Mouse (Mus musculus) forebrain, embryonic 12.5 days (tissue): Measurements from ENCODE around the gene Setd3. TPM values are rescaled to one million over a fixed set of nuclear protein-coding genes. Genes with fewer than 3 reads are reported as not detected.

ENCODE experiments used
- ATAC-seq: fragments of 200-750 bp; cut with Nextera tagmentation; 2 replicates; pipeline ENCODE4 v1.8.0; 2017; ENCODE audit warnings: moderate TSS enrichment; ENCODE audit not compliant: low FRiP score
- H3K27ac ChIP-seq: fragments of 300-500 bp; sonication (generic); 2 replicates; pipeline ENCODE4 v1.5.1; 2016; ENCODE audit warnings: mild to moderate bottlenecking
- H3K27me3 ChIP-seq: fragments of 300-500 bp; sonication (generic); 2 replicates; pipeline ENCODE4 v1.6.1; 2016; ENCODE audit warnings: mild to moderate bottlenecking
- H3K36me3 ChIP-seq: fragments of 300-500 bp; sonication (generic); replicated peaks from 2 replicates; pipeline ENCODE4 v1.6.1; 2016; ENCODE audit warnings: mild to moderate bottlenecking
- H3K4me1 ChIP-seq: fragments of 300-500 bp; sonication (generic); 2 replicates; pipeline ENCODE4 v1.6.1; 2016
- H3K4me2 ChIP-seq: fragments of 300-500 bp; sonication (generic); 2 replicates; pipeline ENCODE4 v1.6.1; 2016; ENCODE audit warnings: mild to moderate bottlenecking, moderate library complexity
- H3K4me3 ChIP-seq: fragments of 300-500 bp; sonication (generic); replicated peaks from 2 replicates; pipeline ENCODE4 v1.5.1; 2016; ENCODE audit warnings: mild to moderate bottlenecking
- H3K9ac ChIP-seq: fragments of 300-500 bp; sonication (generic); 2 replicates; pipeline ENCODE4 v1.6.1; 2016; ENCODE audit warnings: mild to moderate bottlenecking
- H3K9me3 ChIP-seq: fragments of 300-500 bp; sonication (generic); 2 replicates; pipeline ENCODE4 v1.6.1; 2016
- whole genome bisulfite sequencing: fragments of 180-500 bp; shearing (Covaris S2); methylation state at CpG from one replicate; pipeline ENCODE4 v1.1.7; 2016; 5-methylcytosine and 5-hydroxymethylcytosine counted together
- polyA plus RNA-seq: library from polyadenylated mRNA; unstranded; fragments of >200 nt; fragmentation: Nextera tagmentation; extraction: Ambion mirVana; gene quantifications from 2 replicates; pipeline ENCODE4 v1.2.1, GENCODE M21; 2016

Gene Setd3
- polyA plus RNA-seq, 1 experiment from 2014 or later = 103 TPM

DNA sequence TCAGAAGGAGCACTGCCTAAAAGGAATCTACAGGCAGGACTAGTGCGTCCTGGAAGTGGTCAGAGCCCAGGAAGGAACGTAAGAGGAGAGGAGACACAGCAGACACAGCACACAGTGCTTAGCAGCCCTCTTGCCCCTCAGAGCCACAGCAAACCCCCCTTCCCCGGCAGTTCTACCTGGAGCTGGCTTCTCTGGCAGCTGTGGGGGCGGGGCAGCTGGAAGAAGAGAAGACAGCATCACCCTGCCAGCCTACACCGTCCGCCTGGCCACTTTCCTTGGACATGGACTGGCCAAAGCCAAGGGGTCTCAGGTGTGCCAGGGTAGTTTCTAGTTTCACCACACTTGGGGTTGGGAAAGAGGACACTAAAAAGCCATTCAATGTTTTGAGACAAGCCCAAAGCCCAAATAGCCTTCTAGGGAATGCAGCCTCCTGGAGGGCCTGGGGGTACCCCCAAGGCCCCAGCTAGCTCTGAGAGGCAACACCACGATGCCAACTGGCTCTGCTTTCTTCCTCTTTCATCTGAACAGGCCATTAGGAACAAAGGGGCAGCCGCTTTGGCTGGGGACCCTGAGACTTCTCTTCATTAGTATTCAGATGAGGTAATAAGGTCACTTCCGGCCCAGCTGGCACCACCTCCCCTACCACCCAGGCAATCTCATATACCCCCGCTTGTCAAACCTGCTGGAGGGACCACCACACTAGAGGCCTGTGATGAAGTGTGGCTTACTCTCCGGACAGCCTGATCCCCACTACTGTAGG lies 37.7 kb upstream of the Setd3 start:
- ATAC-seq = no peak
- Histone ChIP-seq H3K4me3 (no peak overlapping the region), H3K4me1 (peaks cover 92% of the 10 kb centered on the region), H3K27me3 (peaks cover 18% of the 10 kb centered on the region), H3K27ac (peak overlapping the region; percentile 69), H3K9ac (peak overlapping the region; percentile 12; the same call in 1 of the 2 replicates), H3K4me2 (peak overlapping the region; percentile 24), H3K9me3 (no peaks in the 10 kb centered on the region), H3K36me3 (no peaks in the 10 kb centered on the region)
- 62% methylated on average over 11 of the region's 11 CpGs for WGBS

DNA sequence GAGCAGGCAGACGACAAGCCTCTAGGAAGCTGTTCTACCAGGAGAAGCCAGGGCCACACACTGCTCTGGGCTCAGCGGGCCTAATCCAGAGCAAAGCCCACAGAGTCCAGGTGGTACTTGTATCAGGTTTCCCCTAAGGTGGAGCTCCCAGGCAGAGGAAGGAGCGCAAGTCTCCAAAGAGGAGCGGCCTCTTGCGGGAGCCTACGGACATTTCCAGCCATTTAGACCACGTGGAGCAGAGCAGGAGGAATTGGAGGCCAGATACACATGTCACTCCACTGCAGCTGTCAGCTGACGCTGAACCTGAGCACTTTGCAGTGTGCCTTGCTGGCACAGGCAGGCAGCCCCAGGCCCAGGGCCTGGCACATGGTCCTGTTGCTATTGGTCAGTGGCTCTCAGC lies 36.0 kb upstream of the Setd3 start:
- Histone ChIP-seq H3K36me3 (no peaks in the 10 kb centered on the region), H3K27ac (peak overlapping the region; percentile 21; the same call in 1 of the 2 replicates), H3K4me2 (no peak overlapping the region), H3K9me3 (no peaks in the 10 kb centered on the region), H3K4me1 (peaks cover 78% of the 10 kb centered on the region), H3K27me3 (peaks cover 32% of the 10 kb centered on the region), H3K4me3 (no peak overlapping the region), H3K9ac (no peak overlapping the region)
- WGBS = 56% methylated on average over 8 of the region's 8 CpGs
- ATAC-seq = no peak

DNA sequence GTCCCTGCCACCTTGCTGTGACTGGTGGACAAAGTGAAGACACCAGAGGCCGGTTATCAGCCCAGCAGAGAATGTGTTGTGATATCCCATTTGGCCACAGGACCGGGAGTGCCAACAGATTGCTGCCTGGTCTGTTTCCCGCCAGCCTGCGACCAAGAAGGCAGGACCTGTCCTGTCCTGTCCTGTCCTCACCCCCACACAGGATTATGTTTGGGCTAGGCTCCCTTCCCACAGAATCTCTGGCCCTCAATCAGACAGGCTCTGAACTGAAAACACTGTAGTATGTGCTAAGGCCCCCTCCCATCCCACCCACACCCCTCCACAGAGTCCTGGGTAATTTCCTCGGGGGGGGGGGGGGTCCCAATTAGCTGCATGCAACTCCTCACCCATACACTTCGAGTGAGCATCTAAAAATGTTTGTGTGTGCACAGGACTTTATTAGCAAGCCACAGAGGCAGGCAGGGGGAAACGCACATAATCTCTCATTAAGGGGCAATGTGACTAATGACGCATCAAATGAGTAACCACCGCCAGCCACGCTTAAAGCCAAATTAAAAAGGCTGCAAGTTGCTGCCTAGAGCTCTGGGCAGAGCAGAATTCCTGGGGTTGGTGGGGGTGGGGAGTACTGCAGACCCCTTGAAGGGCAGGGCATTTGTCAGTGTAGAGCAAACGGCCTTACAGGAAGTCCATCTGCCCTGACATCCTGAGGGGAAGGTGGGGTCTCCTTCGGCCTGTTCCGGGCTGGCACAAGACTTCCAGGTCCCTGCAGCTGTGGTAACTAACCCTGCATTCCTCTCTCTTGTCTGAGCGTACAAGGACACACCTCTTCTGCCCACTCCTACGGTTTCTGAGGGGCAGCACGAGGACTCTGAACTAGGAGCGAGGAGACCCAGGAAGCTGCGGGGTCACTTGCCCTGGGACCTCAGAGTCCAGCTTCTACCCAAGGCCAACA lies 34.3 kb upstream of the Setd3 start:
- H3K4me2 ChIP-seq = no peak overlapping the region
- no peak for ATAC-seq
- H3K27ac ChIP-seq = no peak overlapping the region
- 28% methylated on average over 18 of the region's 18 CpGs for WGBS
- H3K36me3 ChIP-seq = no peaks in the 10 kb centered on the region
- H3K9me3 ChIP-seq = no peaks in the 10 kb centered on the region
- peaks cover 37% of the 10 kb centered on the region for H3K27me3 ChIP-seq
- H3K4me3 ChIP-seq = no peak overlapping the region
- H3K9ac ChIP-seq = no peak overlapping the region
- peaks cover 71% of the 10 kb centered on the region for H3K4me1 ChIP-seq

DNA sequence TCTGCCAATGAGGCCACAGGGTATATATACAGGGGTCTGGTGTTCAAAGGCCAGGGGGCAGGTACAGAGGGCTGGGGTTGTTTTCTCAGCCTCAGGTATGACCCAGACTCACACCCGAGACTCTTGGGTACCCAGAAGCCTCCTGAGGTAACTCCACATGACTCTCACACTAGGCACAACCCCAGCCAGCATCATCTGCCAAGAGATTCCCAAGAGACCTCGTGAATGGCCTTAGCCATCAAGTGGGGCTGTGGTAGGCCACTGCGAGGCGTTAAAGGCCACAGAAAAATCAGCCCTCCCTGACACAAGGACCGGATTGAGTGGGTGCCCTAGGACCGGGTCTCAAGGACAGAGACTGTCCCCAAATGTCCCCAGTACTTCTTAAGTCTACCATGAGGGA lies 33.4 kb upstream of the Setd3 start:
- no peak overlapping the region for H3K9ac ChIP-seq
- no peak for ATAC-seq
- no peak overlapping the region for H3K27ac ChIP-seq
- H3K4me1 ChIP-seq = peaks cover 63% of the 10 kb centered on the region
- H3K9me3 ChIP-seq = no peaks in the 10 kb centered on the region
- peaks cover 37% of the 10 kb centered on the region for H3K27me3 ChIP-seq
- H3K36me3 ChIP-seq = peaks cover 1% of the 10 kb centered on the region; the same call in 1 of the 2 replicates
- WGBS = 76% methylated on average over 6 of the region's 6 CpGs
- H3K4me2 ChIP-seq = no peak overlapping the region
- H3K4me3 ChIP-seq = no peak overlapping the region

DNA sequence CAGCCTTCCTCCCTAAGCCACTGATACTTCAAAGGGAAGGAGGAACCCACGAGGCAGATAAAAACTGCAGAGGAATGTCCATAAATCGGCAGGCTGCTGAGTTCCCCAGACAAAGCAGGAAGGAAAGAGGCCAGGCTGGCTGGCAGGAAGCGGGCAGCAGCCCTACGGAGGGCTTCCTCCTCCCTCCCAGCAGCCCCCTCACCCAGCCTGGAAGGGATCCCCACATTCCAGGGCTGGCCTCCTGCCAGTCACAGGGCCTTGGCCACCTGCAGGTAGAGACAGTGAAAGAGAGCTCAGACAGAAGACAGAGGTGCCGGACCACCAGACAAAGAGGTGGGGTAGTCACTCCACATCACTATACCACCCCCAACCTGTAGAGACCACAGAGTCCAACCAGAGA lies 33.0 kb upstream of the Setd3 start:
- Histone ChIP-seq H3K36me3 (peaks cover 5% of the 10 kb centered on the region; the same call in 1 of the 2 replicates), H3K4me1 (peaks cover 63% of the 10 kb centered on the region), H3K9me3 (no peaks in the 10 kb centered on the region), H3K4me2 (no peak overlapping the region), H3K27ac (no peak overlapping the region), H3K4me3 (no peak overlapping the region), H3K27me3 (peaks cover 41% of the 10 kb centered on the region), H3K9ac (no peak overlapping the region)
- no peak for ATAC-seq
- WGBS = 70% methylated on average over 5 of the region's 5 CpGs

DNA sequence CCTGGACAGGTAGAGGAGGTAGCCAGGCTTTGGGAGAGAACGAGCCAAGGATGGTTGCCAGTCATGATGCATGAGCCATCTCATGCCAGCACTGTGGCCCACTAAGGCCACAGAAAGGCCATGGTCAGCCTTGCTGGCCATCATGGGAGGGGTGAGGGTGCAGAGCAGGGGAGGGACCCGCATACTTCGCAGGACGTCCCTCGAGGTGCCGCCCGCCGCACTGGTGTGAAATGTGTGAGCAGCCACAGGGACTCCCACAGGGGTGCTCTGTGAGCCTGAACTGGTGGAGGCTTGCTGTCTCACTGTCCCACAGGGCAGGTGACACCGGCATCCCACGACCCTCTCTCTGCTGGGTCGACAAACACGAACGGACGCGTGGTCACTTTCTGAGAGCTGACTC lies 31.5 kb upstream of the Setd3 start:
- ATAC-seq = no peak
- no peak overlapping the region for H3K9ac ChIP-seq
- H3K36me3 ChIP-seq = peaks cover 15% of the 10 kb centered on the region
- no peaks in the 10 kb centered on the region for H3K9me3 ChIP-seq
- 98% methylated on average over 15 of the region's 15 CpGs for WGBS
- no peak overlapping the region for H3K4me2 ChIP-seq
- peaks cover 38% of the 10 kb centered on the region for H3K27me3 ChIP-seq
- peaks cover 55% of the 10 kb centered on the region for H3K4me1 ChIP-seq
- H3K27ac ChIP-seq = no peak overlapping the region
- no peak overlapping the region for H3K4me3 ChIP-seq

DNA sequence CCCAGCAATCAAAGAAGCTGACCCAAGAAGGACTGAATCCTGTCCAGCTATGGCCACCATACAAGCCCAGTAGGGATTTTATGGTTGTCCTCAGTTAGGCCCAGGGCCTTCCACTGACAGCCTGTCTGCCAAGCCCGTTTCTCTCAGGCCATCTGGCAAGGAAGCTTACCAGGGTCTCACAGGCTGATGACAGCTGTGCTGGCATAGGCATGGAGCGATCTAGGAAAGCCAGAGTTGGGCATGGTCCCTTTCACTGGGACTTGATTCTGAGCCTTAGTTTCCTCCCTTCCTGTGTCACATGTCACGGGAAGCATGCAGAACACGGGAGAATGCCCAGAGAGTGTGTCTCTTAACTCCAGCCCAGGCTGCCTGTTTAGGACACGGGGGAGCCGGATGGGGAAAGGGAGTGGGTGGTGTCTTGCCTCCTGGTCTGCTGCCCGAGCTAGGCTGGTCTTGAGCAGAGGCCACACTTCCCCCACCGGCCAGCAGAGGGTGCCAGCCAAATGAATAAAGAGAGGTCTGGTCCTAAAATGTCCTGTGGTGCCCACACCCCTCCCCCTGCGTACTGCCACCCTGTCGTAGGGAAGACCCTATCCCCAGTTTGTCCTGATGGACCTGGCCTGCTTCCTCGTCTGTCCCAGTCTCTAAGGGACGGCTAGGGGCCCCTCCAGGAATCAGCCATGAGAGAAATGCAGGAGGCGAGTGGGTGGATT lies 29.8 kb upstream of the Setd3 start:
- no peak overlapping the region for H3K27ac ChIP-seq
- WGBS = 37% methylated on average over 13 of the region's 13 CpGs

DNA sequence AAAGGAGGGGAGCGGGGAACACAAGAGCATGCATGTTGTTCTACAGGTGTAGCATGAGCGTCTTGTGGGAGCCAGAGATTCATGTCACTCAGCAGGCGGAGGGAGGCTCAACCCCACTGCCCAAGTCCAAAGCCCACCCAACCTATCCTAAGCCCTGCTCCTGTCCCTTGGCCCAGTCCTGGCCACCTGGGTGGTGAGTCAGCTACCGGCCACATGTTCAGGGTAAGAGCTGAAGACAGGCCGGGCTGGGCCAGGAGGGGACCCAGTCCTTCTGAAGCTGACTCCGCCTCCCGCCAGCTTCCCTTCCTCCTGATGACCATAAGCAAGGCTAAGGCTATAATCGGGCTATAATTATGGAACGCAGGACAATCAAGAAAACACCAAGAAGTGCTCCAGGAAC lies 29.1 kb upstream of the Setd3 start:
- peaks cover 33% of the 10 kb centered on the region for H3K4me1 ChIP-seq
- 92% methylated on average over 9 of the region's 9 CpGs for WGBS
- peaks cover 38% of the 10 kb centered on the region for H3K36me3 ChIP-seq

More for the DNA sequence above, 29.8 kb upstream of the Setd3 start:
- Histone ChIP-seq H3K36me3 (peaks cover 33% of the 10 kb centered on the region), H3K4me1 (peaks cover 40% of the 10 kb centered on the region), H3K9ac (no peak overlapping the region), H3K4me2 (no peak overlapping the region), H3K27me3 (peaks cover 23% of the 10 kb centered on the region), H3K9me3 (no peaks in the 10 kb centered on the region), H3K4me3 (no peak overlapping the region)
- no peak for ATAC-seq

DNA sequence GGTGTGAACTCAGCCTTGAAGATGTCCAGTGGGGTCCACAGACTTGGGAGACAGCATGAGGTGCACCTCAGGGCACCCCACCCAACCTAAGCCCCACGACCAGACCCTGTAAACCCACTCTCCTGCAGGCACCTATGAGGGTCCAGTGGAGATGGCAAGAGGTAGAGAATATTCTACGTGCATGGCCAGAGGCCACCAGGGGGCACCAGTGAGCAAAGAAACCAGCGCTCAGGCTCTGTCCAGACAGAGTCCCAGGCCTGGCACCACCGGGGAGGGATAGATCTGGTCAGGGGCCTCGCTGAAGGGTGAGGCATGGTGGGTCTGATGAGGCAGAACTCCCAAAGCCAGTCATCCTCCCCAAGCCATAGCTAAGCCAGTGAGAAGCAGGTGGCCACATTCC lies 27.5 kb upstream of the Setd3 start:
- Histone ChIP-seq H3K4me1 (peaks cover 18% of the 10 kb centered on the region), H3K4me2 (no peak overlapping the region), H3K4me3 (no peak overlapping the region), H3K27me3 (peaks cover 23% of the 10 kb centered on the region), H3K9me3 (no peaks in the 10 kb centered on the region), H3K9ac (no peak overlapping the region), H3K27ac (no peak overlapping the region), H3K36me3 (peaks cover 54% of the 10 kb centered on the region)
- ATAC-seq = peak; percentile 54
- WGBS = 10% methylated on average over 5 of the region's 5 CpGs

More for the DNA sequence above, 29.1 kb upstream of the Setd3 start:
- no peak overlapping the region for H3K9ac ChIP-seq
- no peak overlapping the region for H3K4me3 ChIP-seq
- no peak overlapping the region for H3K27ac ChIP-seq
- no peak for ATAC-seq
- no peak overlapping the region for H3K4me2 ChIP-seq
- no peaks in the 10 kb centered on the region for H3K9me3 ChIP-seq
- H3K27me3 ChIP-seq = peaks cover 23% of the 10 kb centered on the region

DNA sequence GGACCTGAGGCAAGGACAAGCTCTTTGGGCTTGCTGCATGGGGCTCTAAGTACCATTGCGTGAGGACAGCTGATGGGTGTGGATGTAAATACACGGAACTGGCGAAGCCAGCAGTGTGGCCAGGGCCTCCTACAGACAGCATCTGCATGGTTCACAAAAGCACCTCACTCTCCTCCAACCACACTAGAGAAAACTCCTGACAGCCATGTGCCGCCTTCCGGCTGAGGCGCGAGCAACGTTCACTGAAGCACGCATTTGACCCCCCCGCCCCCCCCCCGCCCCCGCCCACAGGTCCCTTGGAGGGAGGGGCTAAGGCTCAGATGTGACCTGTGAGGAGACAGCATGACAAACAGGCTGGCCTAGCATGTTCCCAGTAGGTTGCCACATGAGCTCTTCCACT lies 25.9 kb upstream of the Setd3 start:
- H3K36me3 ChIP-seq = peaks cover 70% of the 10 kb centered on the region

DNA sequence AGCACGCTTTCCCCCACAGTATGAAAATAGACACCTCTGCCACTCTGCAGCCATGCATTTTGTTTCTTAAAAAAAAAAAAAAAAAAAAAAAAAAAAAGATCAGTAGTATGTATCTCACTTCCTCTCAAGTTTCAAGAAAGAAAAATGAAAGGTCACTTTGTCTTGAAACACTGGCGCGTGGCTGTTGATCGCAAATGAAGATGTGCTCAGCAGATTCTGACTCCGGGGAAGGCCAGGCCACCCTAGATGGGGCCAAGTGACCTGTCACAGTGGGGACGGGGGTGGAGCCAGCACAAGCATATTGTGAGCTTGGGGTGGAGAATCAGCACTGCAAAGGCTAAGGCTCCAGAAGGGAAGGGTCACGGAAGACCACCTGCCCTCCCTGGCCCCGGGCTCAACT lies 24.8 kb upstream of the Setd3 start:
- Histone ChIP-seq H3K27ac (no peak overlapping the region), H3K27me3 (peaks cover 4% of the 10 kb centered on the region; the same call in 1 of the 2 replicates), H3K9ac (no peak overlapping the region), H3K4me1 (0 out of 2 replicates have a peak, but pooled peaks cover 12% of the 10 kb centered on the region), H3K4me3 (no peak overlapping the region), H3K9me3 (no peaks in the 10 kb centered on the region), H3K4me2 (no peak overlapping the region), H3K36me3 (peaks cover 81% of the 10 kb centered on the region)
- no peak for ATAC-seq
- 83% methylated on average over 8 of the region's 8 CpGs for WGBS

More for the DNA sequence above, 25.9 kb upstream of the Setd3 start:
- 70% methylated on average over 12 of the region's 12 CpGs for WGBS
- Histone ChIP-seq H3K27ac (no peak overlapping the region), H3K27me3 (peaks cover 8% of the 10 kb centered on the region), H3K9me3 (no peaks in the 10 kb centered on the region), H3K9ac (no peak overlapping the region), H3K4me3 (no peak overlapping the region), H3K4me2 (no peak overlapping the region), H3K4me1 (peaks cover 17% of the 10 kb centered on the region)
- ATAC-seq = no peak

DNA sequence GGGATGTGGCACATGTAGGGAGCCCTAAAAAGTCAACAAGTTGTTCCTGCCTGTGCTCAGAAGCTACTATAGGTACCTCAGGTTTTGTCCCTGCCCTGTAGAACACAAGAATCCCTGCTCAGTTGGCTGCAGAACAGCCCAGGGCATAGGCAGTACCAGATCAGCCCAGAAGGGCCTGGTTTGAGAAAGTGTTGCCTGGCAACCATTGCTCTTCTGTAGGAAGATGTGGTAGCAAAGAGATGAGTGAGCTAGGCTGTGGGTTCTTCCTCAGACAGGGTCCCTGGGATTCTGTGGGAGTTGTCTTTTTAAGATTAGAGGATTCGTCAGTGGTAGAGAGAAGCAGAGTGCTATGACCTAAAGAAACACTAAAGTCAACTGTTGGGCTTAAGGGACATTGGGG lies 21.0 kb upstream of the Setd3 start:
- Histone ChIP-seq H3K4me1 (no peaks in the 10 kb centered on the region), H3K9ac (no peak overlapping the region), H3K9me3 (no peaks in the 10 kb centered on the region), H3K4me2 (no peak overlapping the region), H3K36me3 (peaks cover 99% of the 10 kb centered on the region), H3K4me3 (no peak overlapping the region), H3K27ac (no peak overlapping the region), H3K27me3 (no peaks in the 10 kb centered on the region)
- WGBS = 95% methylated on average over 1 of the region's 1 CpGs
- no peak for ATAC-seq
